Mouse (Mus musculus) ES-E14 (cell line): ENCODE measurements around the gene BC016579. TPM values are rescaled to one million over a fixed set of nuclear protein-coding genes. Genes with fewer than 3 reads are reported as not detected.

Source experiments
- DNase-seq: peaks from one replicate; pipeline ENCODE4 v3.0.0-alpha.2; 2013; ENCODE audit warnings: low read depth, low spot score
- H3K27ac ChIP-seq: 2 replicates; pipeline ENCODE4 v1.5.1; 2012; ENCODE audit warnings: low read depth, mild to moderate bottlenecking, low read length, moderate library complexity, mixed read lengths; ENCODE audit not compliant: poor library complexity, insufficient read depth, severe bottlenecking
- H3K36me3 ChIP-seq: 2 replicates; pipeline ENCODE4 v1.6.1; 2012; ENCODE audit warnings: mild to moderate bottlenecking, low read length, moderate library complexity, mixed read lengths; ENCODE audit not compliant: control insufficient read depth, poor library complexity, insufficient read depth, severe bottlenecking
- H3K4me1 ChIP-seq, 2 experiments: fragments of 150-350 bp in 1 of 2; sonication (generic) in 1 of 2; 2 replicates each; pipeline ENCODE4 v1.6.1; 2012; ENCODE audit warnings: low read length in 2 of 2, mild to moderate bottlenecking in 1 of 2, mixed read lengths in 1 of 2; ENCODE audit not compliant: control insufficient read depth in 2 of 2, insufficient read depth in 2 of 2, poor library complexity in 1 of 2
- H3K4me3 ChIP-seq, 2 experiments: fragments of 150-350 bp in 1 of 2; sonication (generic) in 1 of 2; 2 replicates each; pipeline ENCODE4 v1.5.1; 2012; ENCODE audit warnings: low read length in 2 of 2, low read depth in 1 of 2, mild to moderate bottlenecking in 1 of 2, mixed read lengths in 1 of 2; ENCODE audit not compliant: insufficient read depth in 1 of 2, poor library complexity in 1 of 2, severe bottlenecking in 1 of 2
- H3K9ac ChIP-seq: 2 replicates; pipeline ENCODE4 v1.6.1; 2012; ENCODE audit warnings: low read depth, mild to moderate bottlenecking, low read length, mixed read lengths; ENCODE audit not compliant: poor library complexity, insufficient read depth, severe bottlenecking
- H3K9me3 ChIP-seq: fragments of 150-350 bp; sonication (generic); 2 replicates; pipeline ENCODE4 v1.6.1; 2012; ENCODE audit warnings: low read depth, mild to moderate bottlenecking, low read length; ENCODE audit not compliant: control insufficient read depth, insufficient read depth
- CHD2 ChIP-seq: IDR thresholded peaks from 2 replicates; pipeline ENCODE4 v1.6.1; 2014; ENCODE audit warnings: mild to moderate bottlenecking, low read depth, low read length, inconsistent platforms
- HCFC1 ChIP-seq: IDR thresholded peaks from 2 replicates; pipeline ENCODE4 v1.6.1; 2012; ENCODE audit warnings: low read length, inconsistent platforms, borderline replicate concordance; ENCODE audit not compliant: insufficient read depth
- MAFK ChIP-seq: IDR thresholded peaks from 2 replicates; pipeline ENCODE4 v1.6.1; 2014; ENCODE audit warnings: mild to moderate bottlenecking, low read depth, low read length, inconsistent platforms; ENCODE audit not compliant: insufficient read depth
- ZC3H11A ChIP-seq: IDR thresholded peaks from 2 replicates; pipeline ENCODE4 v1.6.1; 2012; ENCODE audit warnings: low read depth, mild to moderate bottlenecking, inconsistent platforms, low read length, borderline replicate concordance
- ZNF384 ChIP-seq: IDR thresholded peaks from 2 replicates; pipeline ENCODE4 v1.6.1; 2012; ENCODE audit warnings: low read depth, low read length, inconsistent platforms
- in situ Hi-C, 2 experiments: fragments of 600-800 bp; cut with MboI; formaldehyde crosslinking; loops; one replicate each; pipeline ENCODE4 v1.15.1; 2025; ENCODE audit warnings: low sequenced_read_pairs in 2 of 2, inconsistent platforms in 1 of 2; ENCODE audit not compliant: unreplicated experiment in 2 of 2
- total RNA-seq: library from RNA; depleted of rRNA; stranded (reverse); fragments of 300-350 nt; gene quantifications from 2 replicates; pipeline ENCODE4 v1.2.3, GENCODE M21; 2012

Gene BC016579
- total RNA-seq, 1 experiment: 0.27 TPM

DNA sequence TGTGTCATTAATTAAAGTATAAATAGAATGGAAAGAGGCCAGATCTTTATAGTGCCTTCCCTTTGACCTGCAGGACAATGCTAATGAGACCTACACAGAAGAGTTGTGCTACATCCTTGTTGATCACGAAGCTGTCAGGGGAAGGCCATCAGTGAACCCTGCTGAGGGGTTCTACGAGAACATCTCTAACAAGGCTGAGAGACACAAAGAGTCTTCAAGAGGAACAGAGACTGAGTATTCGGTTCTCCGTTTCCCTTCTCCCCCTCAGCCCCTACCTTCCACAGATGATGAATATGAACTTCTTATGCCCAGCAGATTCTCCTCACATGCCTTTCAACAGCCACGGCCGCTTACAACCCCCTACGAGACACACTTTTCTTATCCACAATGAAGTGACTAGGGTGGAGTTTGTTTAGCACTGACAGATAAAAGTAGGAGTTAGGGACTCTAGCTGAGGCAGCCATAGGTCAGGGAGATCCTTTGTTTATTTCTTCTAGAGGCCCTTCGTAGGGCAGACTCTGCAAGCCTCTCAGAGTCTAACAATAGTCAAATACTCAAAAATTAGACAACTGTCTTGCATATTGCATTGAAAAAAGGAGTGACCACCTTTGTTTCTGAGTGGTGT is 34.0 kb downstream of the BC016579 start:
- DNase-seq: no peak
- Histone ChIP-seq H3K4me3 (no peak overlapping the region), H3K36me3 (no peaks in the 10 kb centered on the region), H3K9me3 (no peaks in the 10 kb centered on the region), H3K9ac (no peak overlapping the region), H3K27ac (no peak overlapping the region), H3K4me1 (no peaks in the 10 kb centered on the region)
- in situ Hi-C loops: no loop called here
- TF ChIP-seq MAFK (no peak), ZC3H11A (no peak), CHD2 (no peak), ZNF384 (no peak), HCFC1 (no peak)

DNA sequence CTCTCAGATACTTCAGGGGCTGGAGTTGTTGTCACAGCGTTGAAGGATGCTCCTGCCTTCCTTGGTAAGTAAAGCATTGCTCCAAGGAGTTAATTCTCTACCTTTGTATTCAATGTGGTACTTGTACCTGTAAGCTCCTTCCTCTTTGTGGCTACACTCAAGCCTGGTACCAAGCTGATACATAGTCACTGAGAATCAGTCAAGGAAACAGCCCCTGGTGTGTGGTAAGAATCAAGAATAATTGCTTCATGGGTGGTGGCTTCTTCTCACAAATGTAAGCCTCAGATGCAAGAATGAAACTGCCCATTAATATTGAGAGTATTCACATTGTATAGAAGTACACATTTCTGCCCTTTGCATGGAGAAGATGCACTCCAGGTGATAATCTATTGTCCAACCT is 37.9 kb downstream of the BC016579 start:
- in situ Hi-C loops: no loop called here
- no peak overlapping the region for H3K4me3 ChIP-seq
- no peaks in the 10 kb centered on the region for H3K36me3 ChIP-seq
- TF ChIP-seq HCFC1 (no peak), ZNF384 (no peak), ZC3H11A (no peak), MAFK (no peak), CHD2 (no peak)
- peaks cover 0 to 3% of the 10 kb centered on the region in 2 experiments; a peak in 1 of 4 replicates for H3K4me1 ChIP-seq
- no peaks in the 10 kb centered on the region for H3K9me3 ChIP-seq
- DNase-seq: no peak
- H3K9ac ChIP-seq: no peak overlapping the region
- H3K27ac ChIP-seq: no peak overlapping the region

DNA sequence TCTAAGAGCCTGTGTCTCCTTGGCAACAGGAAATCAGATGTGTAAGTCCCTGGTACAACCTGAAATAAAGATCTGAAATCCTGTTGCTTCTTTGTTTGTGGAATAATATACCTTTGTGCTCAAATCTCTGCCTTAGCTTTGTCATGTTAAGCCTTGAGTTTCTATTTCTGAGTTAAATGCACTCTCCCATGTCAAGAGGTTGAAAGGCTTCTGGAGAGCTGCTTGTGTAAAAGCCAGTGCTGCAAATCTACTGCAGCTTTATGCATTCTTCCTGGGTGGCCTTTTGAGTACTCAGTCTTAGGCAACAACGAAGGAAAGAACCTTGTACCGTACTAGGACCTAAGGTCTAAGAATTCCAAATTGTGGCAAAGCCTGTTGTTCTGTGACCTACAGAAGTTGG is 40.6 kb downstream of the BC016579 start:
- Histone ChIP-seq H3K9ac (no peak overlapping the region), H3K4me3 (no peak overlapping the region), H3K4me1 (peaks cover 0 to 3% of the 10 kb centered on the region in 2 experiments; a peak in 1 of 4 replicates), H3K9me3 (no peaks in the 10 kb centered on the region), H3K36me3 (no peaks in the 10 kb centered on the region), H3K27ac (no peak overlapping the region)
- in situ Hi-C loops: no loop called here
- no peak for TF ChIP-seq CHD2
- TF ChIP-seq MAFK: no peak
- no peak for TF ChIP-seq ZC3H11A
- no peak for TF ChIP-seq ZNF384
- no peak for TF ChIP-seq HCFC1
- no peak for DNase-seq

DNA sequence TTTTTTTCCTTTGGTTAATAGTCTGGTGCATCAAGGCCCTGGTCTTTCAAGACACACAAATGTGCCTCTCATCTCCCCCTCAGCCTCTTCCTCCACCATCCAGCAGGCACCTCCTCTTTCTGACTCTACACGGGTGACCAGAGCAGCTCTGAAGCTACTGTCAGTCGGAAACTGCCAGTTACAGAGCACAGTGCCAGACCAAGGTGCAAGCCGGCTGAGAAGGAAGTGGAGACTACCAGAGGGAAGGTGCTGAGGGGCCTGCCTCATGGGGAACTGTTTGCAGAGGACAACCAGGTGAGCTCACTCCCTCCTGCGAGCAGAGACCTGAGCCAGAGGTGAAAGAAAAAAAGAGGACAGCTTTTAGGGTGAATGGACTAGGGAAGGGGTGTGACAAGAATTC is 43.6 kb downstream of the BC016579 start, which contains the start of gene Gcsam:
TSS of gene Gcsam (plus strand) at position 114 of the 400 bp plus-strand sequence.
- Histone ChIP-seq H3K4me3 (no peak within 1 kb of the TSS), H3K9ac (no peak within 1 kb of the TSS), H3K4me1 (peaks cover 0 to 3% of the 10 kb centered on the region in 2 experiments; a peak in 1 of 4 replicates), H3K27ac (no peak within 1 kb of the TSS), H3K36me3 (no peaks in the 10 kb centered on the region), H3K9me3 (no peaks in the 10 kb centered on the region)
- TF ChIP-seq ZNF384: no peak
- no peak for TF ChIP-seq HCFC1
- TF ChIP-seq MAFK: no peak
- no peak for TF ChIP-seq CHD2
- no peak for TF ChIP-seq ZC3H11A
- no peak for DNase-seq
- in situ Hi-C loops: no loop called here

DNA sequence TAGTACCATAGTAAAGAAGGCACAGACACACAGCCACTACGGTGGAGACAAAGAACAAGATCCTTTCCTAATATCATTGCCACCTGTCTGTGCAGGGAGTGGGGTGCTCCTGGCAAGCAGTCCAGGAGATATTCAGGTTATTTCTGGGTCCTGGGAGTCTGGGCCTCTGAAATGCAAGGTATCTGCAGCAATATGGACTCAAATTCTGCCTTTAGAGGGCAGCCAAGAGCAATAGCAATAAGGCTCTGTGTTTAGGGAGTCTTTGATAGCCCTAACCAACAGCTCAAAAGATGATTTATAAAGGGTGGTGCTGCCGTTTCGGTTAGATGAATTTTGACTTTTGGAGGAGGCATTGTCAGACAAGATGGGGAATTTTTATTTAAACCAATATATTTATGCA is 44.6 kb downstream of the BC016579 start:
- Histone ChIP-seq H3K4me3 (no peak overlapping the region), H3K36me3 (no peaks in the 10 kb centered on the region), H3K9me3 (no peaks in the 10 kb centered on the region), H3K27ac (no peak overlapping the region), H3K4me1 (peaks cover 0 to 3% of the 10 kb centered on the region in 2 experiments; a peak in 1 of 4 replicates), H3K9ac (no peak overlapping the region)
- TF ChIP-seq HCFC1: no peak
- no peak for TF ChIP-seq ZC3H11A
- TF ChIP-seq CHD2: no peak
- no peak for TF ChIP-seq MAFK
- TF ChIP-seq ZNF384: no peak
- in situ Hi-C loops: no loop called here
- peak; percentile 15 for DNase-seq
